Mouse (Mus musculus): ENCODE measurements around the gene Psmd7. TPM values are rescaled to one million over a fixed set of nuclear protein-coding genes. Genes with fewer than 3 reads are reported as not detected.

Gene Psmd7
- polyA plus RNA-seq, 1 experiment from 2014 or later: 266 TPM

GRCm38 (mm10) chr8:107582136-107582535, 6.1 kb downstream of the Psmd7 start:
- no peak for ATAC-seq (ENCODE audit: low FRiP score, low TSS enrichment)
- no peak overlapping the region for H3K9ac ChIP-seq (ENCODE audit: low read depth, low read length)
- H3K27me3 ChIP-seq (ENCODE audit: control insufficient read depth, insufficient read depth, low read length): no peaks in the 10 kb centered on the region
- WGBS: 91% methylated on average over 11 of the region's 11 CpGs
- 0 out of 2 replicates have a peak, but pooled peaks cover 3% of the 10 kb centered on the region for H3K4me1 ChIP-seq (ENCODE audit: control insufficient read depth, insufficient read depth, low read length)
- H3K36me3 ChIP-seq (ENCODE audit: control insufficient read depth, insufficient read depth, low read length): peaks cover 74% of the 10 kb centered on the region
- no peak overlapping the region for H3K4me2 ChIP-seq (replicated peaks; ENCODE audit: low read depth, low read length)
- H3K27ac ChIP-seq (ENCODE audit: low read depth, low read length): no peak overlapping the region
- no peaks in the 10 kb centered on the region for H3K9me3 ChIP-seq (ENCODE audit: control insufficient read depth, low read length)
- H3K4me3 ChIP-seq (ENCODE audit: low read length): no peak overlapping the region

- H3K4me1 ChIP-seq (ENCODE audit: control insufficient read depth, insufficient read depth, low read length): 0 out of 2 replicates have a peak, but pooled peaks cover 3% of the 10 kb centered on the region
- no peak overlapping the region for H3K9ac ChIP-seq (ENCODE audit: low read depth, low read length)
- no peaks in the 10 kb centered on the region for H3K9me3 ChIP-seq (ENCODE audit: control insufficient read depth, low read length)
- WGBS: 95% methylated on average over 4 of the region's 4 CpGs
- H3K36me3 ChIP-seq (ENCODE audit: control insufficient read depth, insufficient read depth, low read length): peaks cover 74% of the 10 kb centered on the region
- H3K4me3 ChIP-seq (ENCODE audit: low read length): no peak overlapping the region
- no peak for ATAC-seq (ENCODE audit: low FRiP score, low TSS enrichment)
- no peak overlapping the region for H3K4me2 ChIP-seq (replicated peaks; ENCODE audit: low read depth, low read length)
- no peak overlapping the region for H3K27ac ChIP-seq (ENCODE audit: low read depth, low read length)
- H3K27me3 ChIP-seq (ENCODE audit: control insufficient read depth, insufficient read depth, low read length): no peaks in the 10 kb centered on the region
Observed at GRCm38 (mm10) chr8:107581536-107581935, 6.7 kb downstream of the Psmd7 start.

GRCm38 (mm10) chr8:107580879-107581278, 7.4 kb downstream of the Psmd7 start:
- Histone ChIP-seq H3K27ac (ENCODE audit: low read depth, low read length) (no peak overlapping the region), H3K4me2 (replicated peaks; ENCODE audit: low read depth, low read length) (no peak overlapping the region), H3K36me3 (ENCODE audit: control insufficient read depth, insufficient read depth, low read length) (peaks cover 71% of the 10 kb centered on the region), H3K9ac (ENCODE audit: low read depth, low read length) (no peak overlapping the region), H3K27me3 (ENCODE audit: control insufficient read depth, insufficient read depth, low read length) (no peaks in the 10 kb centered on the region), H3K9me3 (ENCODE audit: control insufficient read depth, low read length) (no peaks in the 10 kb centered on the region), H3K4me3 (ENCODE audit: low read length) (no peak overlapping the region), H3K4me1 (ENCODE audit: control insufficient read depth, insufficient read depth, low read length) (0 out of 2 replicates have a peak, but pooled peaks cover under 1% of the 10 kb centered on the region)
- no peak for ATAC-seq (ENCODE audit: low FRiP score, low TSS enrichment)
- WGBS: 93% methylated on average over 13 of the region's 13 CpGs

GRCm38 (mm10) chr8:107578541-107578940, 9.7 kb downstream of the Psmd7 start:
- Histone ChIP-seq H3K4me2 (replicated peaks; ENCODE audit: low read depth, low read length) (no peak overlapping the region), H3K27ac (ENCODE audit: low read depth, low read length) (no peak overlapping the region), H3K9me3 (ENCODE audit: control insufficient read depth, low read length) (no peaks in the 10 kb centered on the region), H3K4me3 (ENCODE audit: low read length) (no peak overlapping the region), H3K36me3 (ENCODE audit: control insufficient read depth, insufficient read depth, low read length) (peaks cover 51% of the 10 kb centered on the region), H3K27me3 (ENCODE audit: control insufficient read depth, insufficient read depth, low read length) (no peaks in the 10 kb centered on the region), H3K4me1 (ENCODE audit: control insufficient read depth, insufficient read depth, low read length) (no peaks in the 10 kb centered on the region), H3K9ac (ENCODE audit: low read depth, low read length) (no peak overlapping the region)
- ATAC-seq (ENCODE audit: low FRiP score, low TSS enrichment): no peak
- 84% methylated on average over 8 of the region's 8 CpGs for WGBS

- 89% methylated on average over 8 of the region's 8 CpGs for WGBS
Observed at GRCm38 (mm10) chr8:107578132-107578531, 10.1 kb downstream of the Psmd7 start.

GRCm38 (mm10) chr8:107577640-107578039, 10.6 kb downstream of the Psmd7 start:
- Histone ChIP-seq H3K27ac (ENCODE audit: low read depth, low read length) (no peak overlapping the region), H3K9me3 (ENCODE audit: control insufficient read depth, low read length) (no peaks in the 10 kb centered on the region), H3K4me3 (ENCODE audit: low read length) (no peak overlapping the region), H3K4me1 (ENCODE audit: control insufficient read depth, insufficient read depth, low read length) (no peaks in the 10 kb centered on the region), H3K9ac (ENCODE audit: low read depth, low read length) (no peak overlapping the region), H3K36me3 (ENCODE audit: control insufficient read depth, insufficient read depth, low read length) (peaks cover 42% of the 10 kb centered on the region), H3K4me2 (replicated peaks; ENCODE audit: low read depth, low read length) (no peak overlapping the region), H3K27me3 (ENCODE audit: control insufficient read depth, insufficient read depth, low read length) (no peaks in the 10 kb centered on the region)
- ATAC-seq (ENCODE audit: low FRiP score, low TSS enrichment): no peak
- 83% methylated on average over 4 of the region's 4 CpGs for WGBS

More at GRCm38 (mm10) chr8:107578132-107578531, 10.1 kb downstream of the Psmd7 start:
- no peak overlapping the region for H3K27ac ChIP-seq (ENCODE audit: low read depth, low read length)
- no peak overlapping the region for H3K9ac ChIP-seq (ENCODE audit: low read depth, low read length)
- H3K4me1 ChIP-seq (ENCODE audit: control insufficient read depth, insufficient read depth, low read length): no peaks in the 10 kb centered on the region
- no peak overlapping the region for H3K4me2 ChIP-seq (replicated peaks; ENCODE audit: low read depth, low read length)
- H3K27me3 ChIP-seq (ENCODE audit: control insufficient read depth, insufficient read depth, low read length): no peaks in the 10 kb centered on the region
- no peaks in the 10 kb centered on the region for H3K9me3 ChIP-seq (ENCODE audit: control insufficient read depth, low read length)
- ATAC-seq (ENCODE audit: low FRiP score, low TSS enrichment): no peak
- H3K36me3 ChIP-seq (ENCODE audit: control insufficient read depth, insufficient read depth, low read length): peaks cover 47% of the 10 kb centered on the region
- H3K4me3 ChIP-seq (ENCODE audit: low read length): no peak overlapping the region

GRCm38 (mm10) chr8:107576702-107577101, 11.6 kb downstream of the Psmd7 start:
- WGBS: 12% methylated on average over 10 of the region's 10 CpGs
- H3K9ac ChIP-seq (ENCODE audit: low read depth, low read length): peak overlapping the region; percentile 40
- peak; percentile 71 for ATAC-seq (ENCODE audit: low FRiP score, low TSS enrichment)
- H3K4me3 ChIP-seq (ENCODE audit: low read length): no peak overlapping the region
- H3K36me3 ChIP-seq (ENCODE audit: control insufficient read depth, insufficient read depth, low read length): peaks cover 32% of the 10 kb centered on the region
- H3K4me1 ChIP-seq (ENCODE audit: control insufficient read depth, insufficient read depth, low read length): no peaks in the 10 kb centered on the region
- no peak overlapping the region for H3K27ac ChIP-seq (ENCODE audit: low read depth, low read length)
- no peaks in the 10 kb centered on the region for H3K27me3 ChIP-seq (ENCODE audit: control insufficient read depth, insufficient read depth, low read length)
- peak overlapping the region; percentile 18; the same call in 1 of the 2 replicates for H3K4me2 ChIP-seq (replicated peaks; ENCODE audit: low read depth, low read length)
- no peaks in the 10 kb centered on the region for H3K9me3 ChIP-seq (ENCODE audit: control insufficient read depth, low read length)

- 88% methylated on average over 3 of the region's 3 CpGs for WGBS
- Histone ChIP-seq H3K9ac (ENCODE audit: low read depth, low read length) (no peak overlapping the region), H3K4me3 (ENCODE audit: low read length) (no peak overlapping the region), H3K36me3 (ENCODE audit: control insufficient read depth, insufficient read depth, low read length) (peaks cover 13% of the 10 kb centered on the region; the same call in 1 of the 2 replicates), H3K4me2 (replicated peaks; ENCODE audit: low read depth, low read length) (no peak overlapping the region), H3K27me3 (ENCODE audit: control insufficient read depth, insufficient read depth, low read length) (no peaks in the 10 kb centered on the region), H3K4me1 (ENCODE audit: control insufficient read depth, insufficient read depth, low read length) (no peaks in the 10 kb centered on the region), H3K9me3 (ENCODE audit: control insufficient read depth, low read length) (no peaks in the 10 kb centered on the region), H3K27ac (ENCODE audit: low read depth, low read length) (no peak overlapping the region)
- no peak for ATAC-seq (ENCODE audit: low FRiP score, low TSS enrichment)
Observed at GRCm38 (mm10) chr8:107574771-107575170, 13.5 kb downstream of the Psmd7 start.

GRCm38 (mm10) chr8:107572497-107572896, 15.8 kb downstream of the Psmd7 start:
- no peaks in the 10 kb centered on the region for H3K4me1 ChIP-seq (ENCODE audit: control insufficient read depth, insufficient read depth, low read length)
- H3K4me2 ChIP-seq (replicated peaks; ENCODE audit: low read depth, low read length): no peak overlapping the region
- H3K9me3 ChIP-seq (ENCODE audit: control insufficient read depth, low read length): no peaks in the 10 kb centered on the region
- H3K27me3 ChIP-seq (ENCODE audit: control insufficient read depth, insufficient read depth, low read length): no peaks in the 10 kb centered on the region
- WGBS: 51% methylated on average over 4 of the region's 4 CpGs
- H3K9ac ChIP-seq (ENCODE audit: low read depth, low read length): no peak overlapping the region
- no peak overlapping the region for H3K4me3 ChIP-seq (ENCODE audit: low read length)
- no peaks in the 10 kb centered on the region for H3K36me3 ChIP-seq (ENCODE audit: control insufficient read depth, insufficient read depth, low read length)
- 0 out of 2 replicates have a peak, but pooled peaks have one; percentile 37 for ATAC-seq (ENCODE audit: low FRiP score, low TSS enrichment)
- no peak overlapping the region for H3K27ac ChIP-seq (ENCODE audit: low read depth, low read length)

Measured in kidney, embryonic 14.5 days (tissue).